Mouse (Mus musculus) testis, adult 2 months (tissue): ENCODE results near the gene Cbx4.

ENCODE experiments used
- CTCF ChIP-seq: fragments of 200-500 bp; IDR thresholded peaks from 2 replicates; pipeline ENCODE4 v1.5.1; 2012; ENCODE audit warnings: low read depth, mild to moderate bottlenecking, inconsistent platforms, low read length, moderate library complexity; ENCODE audit not compliant: control insufficient read depth, insufficient read depth, insufficient replicate concordance
- POLR2A ChIP-seq: fragments of 200-500 bp; IDR thresholded peaks from 2 replicates; pipeline ENCODE4 v1.6.1; 2012; ENCODE audit warnings: low read depth, mild to moderate bottlenecking, inconsistent platforms, low read length, moderate library complexity; ENCODE audit not compliant: control insufficient read depth

GRCm38 (mm10) chr11:119079445-119079837 is 6.6 kb downstream of the Cbx4 start:
- TF ChIP-seq CTCF (no peak), POLR2A (no peak)
